Mouse (Mus musculus): Measurements from ENCODE around the gene Emilin2.

Gene Emilin2

GRCm38 (mm10) chr17:71265336-71266051, 46.3 kb downstream of the Emilin2 start:
- in situ Hi-C loops (cut with MboI, MseI) = no loop called here

GRCm38 (mm10) chr17:71264739-71265138, 47.0 kb downstream of the Emilin2 start:
- in situ Hi-C loops (cut with MboI, MseI) = no loop called here

- in situ Hi-C loops (cut with MboI, MseI) = no loop called here
These were observed 48.6 kb downstream of the Emilin2 start for GRCm38 (mm10) chr17:71263136-71263535.

- in situ Hi-C loops (cut with MboI, MseI) = no loop called here
These were observed 51.1 kb downstream of the Emilin2 start for GRCm38 (mm10) chr17:71260658-71261057.

GRCm38 (mm10) chr17:71259727-71260126, 52.1 kb downstream of the Emilin2 start:
- in situ Hi-C loops (cut with MboI, MseI) = no loop called here

- in situ Hi-C loops (cut with MboI, MseI) = no loop called here
These were observed 54.8 kb downstream of the Emilin2 start for GRCm38 (mm10) chr17:71256806-71257536.

GRCm38 (mm10) chr17:71256068-71256615, 55.6 kb downstream of the Emilin2 start:
- in situ Hi-C loops (cut with MboI, MseI) = no loop called here

- in situ Hi-C loops (cut with MboI, MseI) = no loop called here
These were observed 57.0 kb downstream of the Emilin2 start for GRCm38 (mm10) chr17:71254736-71255135.

- in situ Hi-C loops (cut with MboI, MseI) = no loop called here
These were observed 57.7 kb downstream of the Emilin2 start for GRCm38 (mm10) chr17:71254106-71254505.

GRCm38 (mm10) chr17:71253391-71253790, 58.4 kb downstream of the Emilin2 start:
- in situ Hi-C loops (cut with MboI, MseI) = no loop called here

GRCm38 (mm10) chr17:71252101-71252500, 59.7 kb downstream of the Emilin2 start:
- in situ Hi-C loops (cut with MboI, MseI) = no loop called here

GRCm38 (mm10) chr17:71251601-71252001, 60.2 kb downstream of the Emilin2 start:
- in situ Hi-C loops (cut with MboI, MseI) = no loop called here

GRCm38 (mm10) chr17:71250819-71251600, 60.8 kb downstream of the Emilin2 start:
- in situ Hi-C loops (cut with MboI, MseI) = no loop called here

- in situ Hi-C loops (cut with MboI, MseI) = no loop called here
These were observed 61.7 kb downstream of the Emilin2 start for GRCm38 (mm10) chr17:71250046-71250445.

GRCm38 (mm10) chr17:71248963-71249362, 62.8 kb downstream of the Emilin2 start:
- in situ Hi-C loops (cut with MboI, MseI) = no loop called here

- in situ Hi-C loops (cut with MboI, MseI) = no loop called here
These were observed 65.8 kb downstream of the Emilin2 start for GRCm38 (mm10) chr17:71246022-71246421.

- in situ Hi-C loops (cut with MboI, MseI) = no loop called here
These were observed 66.6 kb downstream of the Emilin2 start for GRCm38 (mm10) chr17:71245133-71245532.

- in situ Hi-C loops (cut with MboI, MseI) = no loop called here
These were observed 69.1 kb downstream of the Emilin2 start for GRCm38 (mm10) chr17:71242666-71243065.

- in situ Hi-C loops (cut with MboI, MseI) = no loop called here
These were observed 71.0 kb downstream of the Emilin2 start for GRCm38 (mm10) chr17:71240811-71241210.

GRCm38 (mm10) chr17:71238494-71238893, 73.3 kb downstream of the Emilin2 start:
- in situ Hi-C loops (cut with MboI, MseI) = no loop called here

- in situ Hi-C loops (cut with MboI, MseI) = no loop called here
These were observed 76.4 kb downstream of the Emilin2 start for GRCm38 (mm10) chr17:71235229-71235958.
